Mouse (Mus musculus) monocyte, adult 2 months (primary cell): ENCODE measurements around the gene Pitpnc1.

Experiments used
- DNase-seq, 2 experiments: peaks; one replicate each; pipeline ENCODE4 v3.0.0; 2022; ENCODE audit warnings: low spot score in 2 of 2, low read depth in 1 of 2

Pitpnc1 gene

GRCm38 (mm10) chr11:107468252-107469030 is 2.1 kb downstream of the Pitpnc1 start:
- DNase-seq: peak in 1 of 2 experiments; percentile 45

- no peak for DNase-seq
These were observed 3.7 kb downstream of the Pitpnc1 start for GRCm38 (mm10) chr11:107466611-107467391.

GRCm38 (mm10) chr11:107465969-107466368 is 4.5 kb downstream of the Pitpnc1 start:
- DNase-seq: no peak

GRCm38 (mm10) chr11:107465041-107465440 is 5.5 kb downstream of the Pitpnc1 start:
- no peak for DNase-seq

GRCm38 (mm10) chr11:107464141-107464540 is 6.4 kb downstream of the Pitpnc1 start:
- DNase-seq: no peak

- DNase-seq: no peak
These were observed 7.2 kb downstream of the Pitpnc1 start for GRCm38 (mm10) chr11:107463251-107463681.

- DNase-seq: no peak
These were observed 8.0 kb downstream of the Pitpnc1 start for GRCm38 (mm10) chr11:107462478-107462877.

- DNase-seq: no peak
These were observed 10.7 kb downstream of the Pitpnc1 start for GRCm38 (mm10) chr11:107459828-107460227.

GRCm38 (mm10) chr11:107458986-107459385 is 11.5 kb downstream of the Pitpnc1 start:
- no peak for DNase-seq

- no peak for DNase-seq
These were observed 12.2 kb downstream of the Pitpnc1 start for GRCm38 (mm10) chr11:107458286-107458685.

GRCm38 (mm10) chr11:107457282-107457681 is 13.2 kb downstream of the Pitpnc1 start:
- DNase-seq: no peak

- DNase-seq: no peak
These were observed 15.7 kb downstream of the Pitpnc1 start for GRCm38 (mm10) chr11:107454546-107455462.

GRCm38 (mm10) chr11:107452053-107452452 is 18.4 kb downstream of the Pitpnc1 start:
- DNase-seq: no peak

- DNase-seq: no peak
These were observed 19.4 kb downstream of the Pitpnc1 start for GRCm38 (mm10) chr11:107451106-107451505.

- no peak for DNase-seq
These were observed 20.4 kb downstream of the Pitpnc1 start for GRCm38 (mm10) chr11:107450097-107450496.

GRCm38 (mm10) chr11:107449169-107449910 is 21.2 kb downstream of the Pitpnc1 start:
- DNase-seq: no peak

- DNase-seq: no peak
These were observed 22.6 kb downstream of the Pitpnc1 start for GRCm38 (mm10) chr11:107447915-107448314.

GRCm38 (mm10) chr11:107447349-107447748 is 23.1 kb downstream of the Pitpnc1 start:
- DNase-seq: no peak

- no peak for DNase-seq
These were observed 23.8 kb downstream of the Pitpnc1 start for GRCm38 (mm10) chr11:107446650-107447049.

GRCm38 (mm10) chr11:107445683-107446082 is 24.8 kb downstream of the Pitpnc1 start:
- DNase-seq: no peak
